Mouse (Mus musculus): ENCODE results near the gene Fmo2.

DNA sequence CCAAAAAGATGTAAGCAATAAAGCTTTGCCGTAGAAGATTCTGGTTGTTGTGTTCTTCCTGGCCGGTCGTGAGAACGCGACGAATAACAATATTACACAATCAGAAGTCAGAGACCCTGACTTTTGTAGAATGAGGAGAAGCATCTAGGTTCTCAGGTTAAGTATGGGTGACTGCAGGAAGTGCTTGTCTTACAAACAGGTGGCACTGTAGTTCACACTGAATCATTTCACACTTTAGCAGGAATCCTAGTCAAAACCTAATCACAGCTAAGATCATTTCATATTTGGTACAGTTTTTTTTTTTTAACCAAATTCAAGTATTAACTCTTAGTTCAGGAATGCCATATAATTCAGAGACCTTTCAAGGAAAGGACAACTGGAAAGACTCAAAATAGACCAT lies 51.0 kb downstream of the Fmo2 start:
- TF ChIP-seq CTCF (IDR thresholded peaks at IDR 0.05; ENCODE audit: borderline replicate concordance, control insufficient read depth, extremely low read depth, insufficient read depth, low read length, poor library complexity) (no peak), POLR2A (IDR thresholded peaks at IDR 0.05; ENCODE audit: control insufficient read depth, extremely low read depth, insufficient read depth, low read length, poor library complexity) (no peak)
